Mouse (Mus musculus): Measurements from ENCODE around the gene Nr1d1.

DNA sequence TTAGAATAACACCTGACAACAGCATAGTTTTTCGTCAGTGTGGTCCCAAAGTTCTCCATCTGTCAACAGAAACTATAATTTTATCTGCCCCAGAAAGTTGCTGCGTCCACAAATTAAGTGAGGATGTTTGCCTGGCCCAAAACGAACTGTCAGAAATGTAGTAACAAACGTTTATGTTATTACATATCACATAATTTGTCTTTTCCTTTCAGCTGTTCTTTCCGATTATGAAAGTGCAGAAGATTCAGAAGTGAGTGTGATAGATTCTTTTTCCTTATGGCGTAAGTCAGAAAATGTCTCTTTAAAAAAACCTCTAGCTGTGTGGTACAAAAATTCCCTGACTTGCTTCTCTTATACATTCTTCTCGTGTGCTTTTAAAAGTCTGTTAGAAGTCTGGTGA lies 35.6 kb upstream of the Nr1d1 start:
- TF ChIP-seq POLR2A (IDR thresholded peaks at IDR 0.05; ENCODE audit: borderline replicate concordance, extremely low read depth, insufficient read depth, insufficient read length, poor library complexity, severe bottlenecking), result no peak
- TF ChIP-seq CTCF (IDR thresholded peaks at IDR 0.05; ENCODE audit: borderline replicate concordance, extremely low read depth, insufficient read depth, insufficient read length), result no peak
